Mouse (Mus musculus) hindbrain, embryonic 11.5 days (tissue): ENCODE results near the gene Nedd9. TPM values are rescaled to one million over a fixed set of nuclear protein-coding genes. Genes with fewer than 3 reads are reported as not detected.
"Not testable (repeated sequence)": the region's sequence is repeated elsewhere in the genome, so short reads cannot be mapped to it uniquely, and the experiment has no call there.

ENCODE experiments used
- ATAC-seq: fragments of 200-750 bp; cut with Nextera tagmentation; 2 replicates; pipeline ENCODE4 v1.8.0; 2017; ENCODE audit warnings: mild to moderate bottlenecking, moderate TSS enrichment, moderate library complexity; ENCODE audit not compliant: low FRiP score
- DNase-seq: peaks from one replicate; pipeline ENCODE4 v3.0.0-alpha.2; 2015; ENCODE audit warnings: low spot score
- H3K27ac ChIP-seq: fragments of 300-500 bp; sonication (generic); 2 replicates; pipeline ENCODE4 v1.5.1; 2014; ENCODE audit warnings: mild to moderate bottlenecking, low read depth, low read length
- H3K27me3 ChIP-seq: fragments of 300-500 bp; sonication (generic); 2 replicates; pipeline ENCODE4 v1.6.1; 2014; ENCODE audit warnings: mild to moderate bottlenecking, low read length, moderate library complexity, mixed read lengths; ENCODE audit not compliant: control insufficient read depth, insufficient read depth
- H3K36me3 ChIP-seq: fragments of 300-500 bp; sonication (generic); 2 replicates; pipeline ENCODE4 v1.6.1; 2014; ENCODE audit warnings: mild to moderate bottlenecking, low read length, moderate library complexity, mixed read lengths; ENCODE audit not compliant: control insufficient read depth, insufficient read depth
- H3K4me1 ChIP-seq: fragments of 300-500 bp; sonication (generic); replicated peaks from 2 replicates; pipeline ENCODE4 v1.6.1; 2014; ENCODE audit warnings: low read length, mixed read lengths; ENCODE audit not compliant: control insufficient read depth, insufficient read depth
- H3K4me2 ChIP-seq: fragments of 300-500 bp; sonication (generic); replicated peaks from 2 replicates; pipeline ENCODE4 v1.6.1; 2014; ENCODE audit warnings: mild to moderate bottlenecking, low read depth, low read length
- H3K4me3 ChIP-seq: fragments of 300-500 bp; sonication (generic); 2 replicates; pipeline ENCODE4 v1.5.1; 2014; ENCODE audit warnings: low read depth, low read length
- H3K9ac ChIP-seq: fragments of 300-500 bp; sonication (generic); 2 replicates; pipeline ENCODE4 v1.6.1; 2014; ENCODE audit warnings: low read depth, low read length
- H3K9me3 ChIP-seq: fragments of 300-500 bp; sonication (generic); 2 replicates; pipeline ENCODE4 v1.6.1; 2016; ENCODE audit warnings: low read length; ENCODE audit not compliant: control insufficient read depth
- WGBS: fragments of 180-500 bp; shearing (Covaris S2); extraction: QIAGEN DNeasy Blood & Tissue Kit; methylation state at CpG from one replicate; pipeline ENCODE4 v1.1.7; 2014; 5-methylcytosine and 5-hydroxymethylcytosine counted together
- polyA plus RNA-seq: library from polyadenylated mRNA; unstranded; fragments of >200 nt; fragmentation: Nextera tagmentation; extraction: Ambion mirVana; gene quantifications from 2 replicates; pipeline ENCODE4 v1.2.1, GENCODE M21; 2014

The Nedd9 gene
- polyA plus RNA-seq, 1 experiment from 2014 or later, result 22.6 TPM

DNA sequence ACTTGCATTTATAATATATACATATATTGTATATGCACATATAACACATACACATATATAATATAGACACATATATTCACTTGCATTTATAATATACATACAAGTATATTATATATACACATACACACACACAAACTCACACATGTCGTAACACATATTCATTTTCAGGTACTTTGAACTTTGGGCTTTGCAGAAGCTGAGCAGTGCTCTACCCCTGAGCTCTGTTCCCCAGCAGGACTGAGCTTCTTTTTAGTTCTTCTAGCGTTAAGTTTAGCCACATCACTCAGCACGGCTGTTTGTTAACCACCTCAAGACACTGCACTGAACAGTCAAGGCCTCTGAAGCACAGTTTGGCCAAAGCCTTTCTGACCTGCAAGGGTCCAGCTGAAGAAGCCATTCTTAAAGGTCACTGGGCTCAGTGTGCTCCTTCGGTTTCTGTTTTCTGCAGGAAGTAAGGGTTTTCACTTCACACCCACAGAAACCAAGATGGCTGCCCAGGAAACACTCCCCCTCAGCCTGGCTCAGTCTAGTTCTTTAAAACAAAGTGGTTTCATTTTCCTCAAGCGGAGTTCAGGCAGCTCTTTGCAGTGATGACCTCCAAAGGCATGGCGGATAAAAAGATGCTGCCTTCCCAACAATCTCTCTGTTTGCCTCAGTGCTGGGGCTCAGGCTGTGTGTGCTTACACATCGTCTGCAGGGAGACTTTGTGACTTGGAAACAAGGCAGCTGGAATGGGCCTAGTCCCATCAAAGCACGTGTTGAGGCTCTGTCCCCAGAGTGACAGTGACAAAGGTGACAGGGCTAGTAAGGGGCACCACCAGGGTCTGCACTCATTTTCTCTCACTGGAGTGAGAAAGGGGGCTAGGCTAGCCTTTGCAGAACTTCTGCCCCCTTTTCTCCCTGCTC lies 114.4 kb downstream of the Nedd9 start:
- Histone ChIP-seq H3K4me2 (no peak overlapping the region), H3K9me3 (no peaks in the 10 kb centered on the region), H3K4me1 (no peaks in the 10 kb centered on the region; the same call in 1 of the 2 replicates), H3K36me3 (no peaks in the 10 kb centered on the region), H3K27me3 (no peaks in the 10 kb centered on the region), H3K9ac (no peak overlapping the region), H3K27ac (no peak overlapping the region), H3K4me3 (no peak overlapping the region)
- DNase-seq (no peak), ATAC-seq (no peak)
- 76% methylated on average over 8 of the region's 8 CpGs for WGBS

- Histone ChIP-seq H3K9ac (no peak overlapping the region), H3K4me1 (no peaks in the 10 kb centered on the region; the same call in 1 of the 2 replicates), H3K27ac (no peak overlapping the region), H3K27me3 (no peaks in the 10 kb centered on the region), H3K9me3 (no peaks in the 10 kb centered on the region), H3K4me2 (no peak overlapping the region), H3K36me3 (no peaks in the 10 kb centered on the region), H3K4me3 (no peak overlapping the region)
- no peak for ATAC-seq
- no peak for DNase-seq
- 90% methylated on average over 3 of the region's 3 CpGs for WGBS
Observed at GRCm38 (mm10) chr13:41371547-41371946, 115.6 kb downstream of the Nedd9 start.

- Histone ChIP-seq H3K9ac (no peak overlapping the region), H3K4me2 (no peak overlapping the region), H3K9me3 (no peaks in the 10 kb centered on the region), H3K4me3 (no peak overlapping the region), H3K36me3 (no peaks in the 10 kb centered on the region), H3K27me3 (no peaks in the 10 kb centered on the region), H3K4me1 (no peaks in the 10 kb centered on the region), H3K27ac (no peak overlapping the region)
- WGBS, result 80% methylated on average over 5 of the region's 5 CpGs
- DNase-seq, result no peak
- no peak for ATAC-seq
Observed at GRCm38 (mm10) chr13:41368612-41369011, 118.5 kb downstream of the Nedd9 start.

DNA sequence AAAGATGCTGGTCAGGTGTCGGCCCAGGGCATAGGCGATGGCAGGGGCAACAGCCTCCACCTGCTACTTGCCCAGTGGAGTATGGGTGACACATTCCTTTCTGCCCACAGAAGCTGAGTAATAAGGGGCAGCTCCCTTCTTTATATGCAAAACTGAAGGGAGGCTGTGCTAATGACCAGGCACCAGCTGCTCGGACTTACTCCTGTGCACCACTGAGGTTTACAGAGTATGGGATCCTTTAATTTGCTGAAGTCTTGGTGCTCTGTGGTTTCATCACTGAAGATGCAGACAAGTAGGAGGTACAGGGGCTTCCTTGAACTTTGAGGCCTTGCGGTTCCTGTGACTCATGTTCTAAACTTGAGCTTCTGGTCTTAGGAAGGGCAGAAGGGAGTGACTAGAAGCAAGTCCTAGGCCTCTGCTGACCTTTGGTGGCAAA lies 120.0 kb downstream of the Nedd9 start:
- Histone ChIP-seq H3K4me2 (no peak overlapping the region), H3K27me3 (no peaks in the 10 kb centered on the region), H3K9ac (no peak overlapping the region), H3K27ac (no peak overlapping the region), H3K9me3 (no peaks in the 10 kb centered on the region), H3K36me3 (no peaks in the 10 kb centered on the region), H3K4me3 (no peak overlapping the region), H3K4me1 (no peaks in the 10 kb centered on the region)
- DNase-seq, result no peak
- ATAC-seq, result no peak
- WGBS, result 89% methylated on average over 4 of the region's 4 CpGs

DNA sequence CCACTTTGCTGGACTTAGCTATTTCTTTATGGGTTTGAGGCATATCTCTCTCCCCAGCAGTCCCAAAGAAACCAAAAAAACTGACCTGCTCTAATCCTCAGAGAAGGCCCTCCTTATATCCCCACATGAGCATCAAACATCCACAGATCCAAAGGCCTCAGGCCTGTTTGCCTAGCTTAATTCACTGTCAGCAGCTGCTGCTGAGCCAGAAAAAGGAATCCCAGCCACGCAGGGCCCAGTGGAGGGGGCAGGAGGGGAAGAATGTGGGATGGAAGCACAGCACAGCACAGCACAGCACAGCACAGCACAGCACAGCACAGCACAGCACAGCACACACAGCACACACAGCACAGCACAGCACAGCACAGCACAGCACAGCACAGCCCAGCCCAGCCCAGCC lies 120.6 kb downstream of the Nedd9 start:
- not testable (repeated sequence) for ATAC-seq, DNase-seq, H3K4me2 ChIP-seq, H3K27me3 ChIP-seq, H3K4me1 ChIP-seq, H3K9me3 ChIP-seq, H3K4me3 ChIP-seq, H3K9ac ChIP-seq, H3K27ac ChIP-seq, H3K36me3 ChIP-seq
- 27% methylated on average over 1 of the region's 1 CpGs for WGBS

DNA sequence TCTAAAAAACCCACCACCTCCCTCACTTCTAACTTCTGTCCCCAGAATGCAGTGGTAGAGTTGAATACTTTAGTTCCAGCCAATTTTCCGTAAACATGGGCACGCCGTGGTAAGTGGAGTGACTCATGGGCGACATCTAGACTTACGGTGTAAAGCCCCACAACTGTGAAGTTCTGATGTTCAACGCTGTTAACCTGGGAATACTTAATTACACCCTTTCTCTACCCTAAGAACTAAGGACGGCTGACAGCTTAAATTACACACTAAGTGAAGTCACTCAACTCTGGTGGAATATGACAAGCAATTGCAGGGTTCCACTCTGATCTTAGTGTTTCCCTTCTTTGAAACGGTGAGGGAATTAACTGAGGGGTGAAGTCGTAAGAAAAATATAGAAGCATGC lies 122.9 kb downstream of the Nedd9 start:
- H3K4me3 ChIP-seq, result no peak overlapping the region
- no peak overlapping the region for H3K4me2 ChIP-seq
- ATAC-seq (no peak), DNase-seq (no peak)
- peaks cover 2% of the 10 kb centered on the region; the same call in 1 of the 2 replicates for H3K4me1 ChIP-seq
- H3K27ac ChIP-seq, result no peak overlapping the region
- H3K36me3 ChIP-seq, result no peaks in the 10 kb centered on the region
- no peak overlapping the region for H3K9ac ChIP-seq
- H3K27me3 ChIP-seq, result no peaks in the 10 kb centered on the region
- WGBS, result 86% methylated on average over 9 of the region's 9 CpGs
- H3K9me3 ChIP-seq, result no peaks in the 10 kb centered on the region

DNA sequence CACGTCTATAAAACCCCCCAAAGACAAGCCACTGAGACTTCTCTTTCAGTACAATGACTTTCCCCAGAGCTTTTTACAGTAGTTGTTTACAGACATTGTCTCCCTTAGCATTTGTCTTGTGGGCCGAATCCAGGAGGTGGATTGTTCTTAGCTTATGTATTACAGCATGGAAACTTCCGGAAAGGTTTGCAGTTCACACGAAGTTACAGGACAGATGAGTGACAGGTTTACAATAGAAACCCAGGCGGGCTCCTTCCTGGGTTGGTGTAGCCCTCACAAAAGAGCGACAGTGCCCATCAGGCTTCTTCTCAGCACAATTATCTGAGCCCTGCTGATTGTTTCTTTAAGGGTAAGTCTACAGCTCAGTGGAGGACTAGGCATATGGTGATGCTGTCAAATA lies 124.3 kb downstream of the Nedd9 start:
- ATAC-seq (no peak), DNase-seq (no peak)
- WGBS, result 67% methylated on average over 6 of the region's 6 CpGs
- H3K9ac ChIP-seq, result no peak overlapping the region
- H3K4me2 ChIP-seq, result no peak overlapping the region
- H3K27me3 ChIP-seq, result no peaks in the 10 kb centered on the region
- H3K36me3 ChIP-seq, result no peaks in the 10 kb centered on the region
- no peaks in the 10 kb centered on the region for H3K9me3 ChIP-seq
- H3K4me3 ChIP-seq, result no peak overlapping the region
- H3K4me1 ChIP-seq, result peaks cover 2% of the 10 kb centered on the region; the same call in 1 of the 2 replicates
- no peak overlapping the region for H3K27ac ChIP-seq

- no peak overlapping the region for H3K9ac ChIP-seq
- 17% methylated on average over 8 of the region's 8 CpGs for WGBS
- peak overlapping the region; percentile 40; the same call in 1 of the 2 replicates for H3K4me2 ChIP-seq
- no peak for DNase-seq
- peaks cover 2% of the 10 kb centered on the region; the same call in 1 of the 2 replicates for H3K4me1 ChIP-seq
- no peaks in the 10 kb centered on the region for H3K36me3 ChIP-seq
- H3K27ac ChIP-seq, result 0 out of 2 replicates have a peak overlapping the region, but pooled peaks have one; percentile 77
- H3K4me3 ChIP-seq, result no peak overlapping the region
- no peaks in the 10 kb centered on the region for H3K9me3 ChIP-seq
- no peaks in the 10 kb centered on the region for H3K27me3 ChIP-seq
- no peak for ATAC-seq
Observed at GRCm38 (mm10) chr13:41360272-41360815, 126.8 kb downstream of the Nedd9 start.
